ENCODE assay signal across 28 mouse cellular contexts in the genomic region with DNA sequence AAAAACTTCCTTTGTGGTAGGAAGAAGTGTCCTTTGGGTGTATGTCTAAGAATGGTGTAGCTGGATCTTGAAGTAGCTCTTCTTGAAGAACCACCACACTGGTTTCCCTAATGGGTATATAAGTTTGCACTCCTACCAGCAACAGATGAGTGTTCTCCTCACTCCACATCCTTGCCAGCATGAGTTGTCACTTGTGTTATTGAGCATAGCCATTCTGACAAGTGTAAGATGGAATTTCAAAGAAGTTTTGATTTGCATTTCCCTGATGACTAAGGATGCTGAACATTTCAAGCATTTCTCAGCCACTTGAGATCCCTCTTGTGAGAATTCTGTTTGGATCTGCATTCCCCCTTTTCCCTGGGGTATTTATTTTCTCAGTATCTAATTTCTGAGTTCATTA.
DNase-seq lines count a peak whose midpoint lies in the region; TF ChIP-seq lines count a peak whose summit lies in the region.
"Had no signal": no experiment of that assay in that cellular context is flagged by ENCODE, and none has a peak within 500 bp of the region (broad histone marks: within the 10 kb centered on the region; RNA-seq: fewer than 3 reads in every experiment).

No protein-coding gene starts in this region.

- no peak for TF ChIP-seq POLR2A in lung, adult 2 months (IDR thresholded peaks at IDR 0.05; ENCODE audit: borderline replicate concordance, extremely low read depth, low read depth, low read length)

- no peak for TF ChIP-seq CTCF in lung, adult 2 months (IDR thresholded peaks at IDR 0.05; ENCODE audit: insufficient read depth, low read length)

- no peaks in the 10 kb centered on the region for H3K4me1 ChIP-seq in lung, adult 2 months (ENCODE audit: control insufficient read depth, insufficient read depth, low read length)
- H3K4me1 ChIP-seq: embryonic facial prominence, embryonic 12.5 days; embryonic facial prominence, embryonic 15.5 days; forebrain, embryonic 13.5 days; heart, embryonic 12.5 days; heart, embryonic 15.5 days; hindbrain, embryonic 10.5 days; hindbrain, embryonic 13.5 days; intestine, embryonic 15.5 days had no signal

- intact Hi-C loops in gastrocnemius, postnatal 36 days (cut with DNase I) = no loop called here

- no peak overlapping the region for H3K4me3 ChIP-seq in lung, adult 2 months (replicated peaks; ENCODE audit: extremely low read depth, low read depth, low read length)
- H3K4me3 ChIP-seq: embryonic facial prominence, embryonic 12.5 days; embryonic facial prominence, embryonic 15.5 days; erythroblast, embryonic 14.5 days; forebrain, embryonic 13.5 days; gastrocnemius, adult 2 months; heart, embryonic 12.5 days; heart, embryonic 15.5 days; hindbrain, embryonic 10.5 days; hindbrain, embryonic 13.5 days; intestine, embryonic 15.5 days had no signal

- peak; percentile 26 for DNase-seq in lung, postnatal 25 days (ENCODE audit: low spot score)
- no peak for DNase-seq in lung, adult 2 months
- peak; percentile 53 for DNase-seq in Muller cell, postnatal 12 days (ENCODE audit: inconsistent ontology term)
- DNase-seq in brain, adult 2 months (ENCODE audit: low read depth, low spot score) = peak; percentile 34
- no peak for DNase-seq in layer of hippocampus, postnatal 36 days
- DNase-seq in thymus, postnatal 10 days (ENCODE audit: low spot score in 2 of 2) = no peak
- no peak for DNase-seq in gastrocnemius, postnatal 36 days
- DNase-seq: adrenal gland, postnatal 10 days; adrenal gland, postnatal 36 days; B cell, adult 2 months; cerebellum, adult 11 months; cerebellum, adult 2 months; cerebellum, adult 9-11 months; cerebellum, postnatal 25 days; gastrocnemius, adult 2 months; gastrocnemius, postnatal 14 days; heart, adult 18-20 months; heart, postnatal 10 days; heart, postnatal 36 days had no signal

Comparison
In these comparisons a context has a peak if more than half of its experiments do, and no peak if none do; other contexts are left out.
1. DNase-seq: peak in lung, postnatal 25 days (single experiment), Muller cell, postnatal 12 days (single experiment) and brain, adult 2 months (single experiment); none in lung, adult 2 months (single experiment), layer of hippocampus, postnatal 36 days (0 of 2), thymus, postnatal 10 days (0 of 2) and gastrocnemius, postnatal 36 days (0 of 2).